Mouse (Mus musculus) forebrain, postnatal 0 days (tissue): ENCODE measurements around the gene Setd5. TPM values are rescaled to one million over a fixed set of nuclear protein-coding genes. Genes with fewer than 3 reads are reported as not detected.

Experiments used
- ATAC-seq: fragments of 200-750 bp; cut with Nextera tagmentation; 2 replicates; pipeline ENCODE4 v1.8.0; 2017; ENCODE audit warnings: mild to moderate bottlenecking, moderate library complexity
- DNase-seq: peaks from one replicate; pipeline ENCODE4 v3.0.0-alpha.2; 2015
- H3K27ac ChIP-seq: fragments of 300-500 bp; sonication (generic); 2 replicates; pipeline ENCODE4 v1.5.1; 2014; ENCODE audit warnings: low read depth, mild to moderate bottlenecking, antibody characterized with exemption, low read length, moderate library complexity, mixed read lengths
- H3K27me3 ChIP-seq: fragments of 300-500 bp; sonication (generic); 2 replicates; pipeline ENCODE4 v1.6.1; 2014; ENCODE audit warnings: mild to moderate bottlenecking, low read length, mixed read lengths; ENCODE audit not compliant: insufficient read depth
- H3K36me3 ChIP-seq: fragments of 300-500 bp; sonication (generic); 2 replicates; pipeline ENCODE4 v1.6.1; 2014; ENCODE audit warnings: mild to moderate bottlenecking, moderate library complexity; ENCODE audit not compliant: insufficient read depth
- H3K4me1 ChIP-seq: fragments of 300-500 bp; sonication (generic); 2 replicates; pipeline ENCODE4 v1.6.1; 2014; ENCODE audit warnings: antibody characterized with exemption; ENCODE audit not compliant: insufficient read depth
- H3K4me2 ChIP-seq: fragments of 300-500 bp; sonication (generic); 2 replicates; pipeline ENCODE4 v1.6.1; 2014; ENCODE audit warnings: low read depth, mild to moderate bottlenecking, moderate library complexity
- H3K4me3 ChIP-seq: fragments of 300-500 bp; sonication (generic); 2 replicates; pipeline ENCODE4 v1.5.1; 2014; ENCODE audit warnings: low read depth, low read length, mixed read lengths
- H3K9ac ChIP-seq: fragments of 300-500 bp; sonication (generic); 2 replicates; pipeline ENCODE4 v1.6.1; 2014; ENCODE audit warnings: mild to moderate bottlenecking
- H3K9me3 ChIP-seq: fragments of 300-500 bp; sonication (generic); 2 replicates; pipeline ENCODE4 v1.6.1; 2016; ENCODE audit warnings: low read length
- CTCF ChIP-seq: sonication (generic); IDR thresholded peaks from 2 replicates; pipeline ENCODE4 v1.5.1; 2016; ENCODE audit warnings: antibody characterized with exemption, control low read depth, low read depth
- WGBS: fragments of 180-500 bp; shearing (Covaris S2); extraction: QIAGEN DNeasy Blood & Tissue Kit; methylation state at CpG from one replicate; pipeline ENCODE4 v1.1.7; 2014; 5-methylcytosine and 5-hydroxymethylcytosine counted together
- polyA plus RNA-seq: library from polyadenylated mRNA; unstranded; fragments of >200 nt; fragmentation: Nextera tagmentation; extraction: Ambion mirVana; gene quantifications from 2 replicates; pipeline ENCODE4 v1.2.1, GENCODE M21; 2015
- total RNA-seq: library from RNA; depleted of rRNA; stranded (reverse); fragments of >200 nt; gene quantifications from 2 replicates; pipeline ENCODE4 v1.2.3, GENCODE M21; 2014

Setd5 gene
- total and polyA plus RNA-seq, 2 experiments from 2014 or later, result 48.6 to 103 TPM

GRCm38 (mm10) chr6:113076012-113076685, 1.0 kb upstream of the Setd5 start:
- Histone ChIP-seq H3K4me1 (peaks cover 21% of the 10 kb centered on the region), H3K9me3 (no peaks in the 10 kb centered on the region), H3K4me2 (peak overlapping the region; percentile 84), H3K4me3 (peak overlapping the region; percentile 64), H3K36me3 (no peaks in the 10 kb centered on the region), H3K27ac (peak overlapping the region; percentile 100), H3K27me3 (no peaks in the 10 kb centered on the region), H3K9ac (peak overlapping the region; percentile 97)
- no peak for DNase-seq
- peak; percentile 80 for ATAC-seq
- peak; percentile 61 for TF ChIP-seq CTCF
- under 1% methylated on average over 49 of the region's 55 CpGs for WGBS

- ATAC-seq (no peak), DNase-seq (no peak)
- no peaks in the 10 kb centered on the region for H3K36me3 ChIP-seq
- H3K27me3 ChIP-seq, result no peaks in the 10 kb centered on the region
- H3K27ac ChIP-seq, result peak overlapping the region; percentile 100
- TF ChIP-seq CTCF, result no peak
- WGBS, result 4% methylated on average over 28 of the region's 28 CpGs
- H3K4me1 ChIP-seq, result peaks cover 21% of the 10 kb centered on the region
- no peaks in the 10 kb centered on the region for H3K9me3 ChIP-seq
- peak overlapping the region; percentile 96 for H3K4me2 ChIP-seq
- H3K9ac ChIP-seq, result peak overlapping the region; percentile 97
- H3K4me3 ChIP-seq, result peak overlapping the region; percentile 64
Measured at GRCm38 (mm10) chr6:113077569-113078030, 435 bp downstream of the Setd5 start.

- Histone ChIP-seq H3K4me2 (peak overlapping the region; percentile 96), H3K36me3 (no peaks in the 10 kb centered on the region), H3K4me3 (peak overlapping the region; percentile 64), H3K27ac (peak overlapping the region; percentile 100), H3K27me3 (no peaks in the 10 kb centered on the region), H3K9ac (peak overlapping the region; percentile 97), H3K9me3 (no peaks in the 10 kb centered on the region), H3K4me1 (peaks cover 21% of the 10 kb centered on the region)
- WGBS, result under 1% methylated on average over 18 of the region's 18 CpGs
- no peak for TF ChIP-seq CTCF
- DNase-seq, result peak; percentile 48
- ATAC-seq, result no peak
Measured at GRCm38 (mm10) chr6:113078031-113078721, 1.0 kb downstream of the Setd5 start.

- Histone ChIP-seq H3K27ac (peak overlapping the region; percentile 25), H3K27me3 (no peaks in the 10 kb centered on the region), H3K36me3 (no peaks in the 10 kb centered on the region), H3K4me2 (peak overlapping the region; percentile 96), H3K9me3 (no peaks in the 10 kb centered on the region), H3K4me1 (peaks cover 21% of the 10 kb centered on the region), H3K4me3 (peak overlapping the region; percentile 64), H3K9ac (peak overlapping the region; percentile 36)
- peak; percentile 44 for DNase-seq
- no peak for ATAC-seq
- WGBS, result 0% methylated on average over 3 of the region's 3 CpGs
- TF ChIP-seq CTCF, result no peak
Measured at GRCm38 (mm10) chr6:113079492-113079891, 2.3 kb downstream of the Setd5 start.

GRCm38 (mm10) chr6:113082229-113082628, 5.1 kb downstream of the Setd5 start:
- Histone ChIP-seq H3K9me3 (no peaks in the 10 kb centered on the region), H3K36me3 (no peaks in the 10 kb centered on the region), H3K4me2 (peak overlapping the region; percentile 26; the same call in 1 of the 2 replicates), H3K4me3 (no peak overlapping the region), H3K27me3 (no peaks in the 10 kb centered on the region), H3K4me1 (peaks cover 15% of the 10 kb centered on the region), H3K9ac (peak overlapping the region; percentile 28; the same call in 1 of the 2 replicates), H3K27ac (peak overlapping the region; percentile 50)
- WGBS, result 8% methylated on average over 6 of the region's 6 CpGs
- ATAC-seq (no peak), DNase-seq (peak; percentile 5)
- no peak for TF ChIP-seq CTCF

GRCm38 (mm10) chr6:113084590-113084989, 7.4 kb downstream of the Setd5 start:
- no peaks in the 10 kb centered on the region for H3K27me3 ChIP-seq
- DNase-seq, result no peak
- no peak for ATAC-seq
- no peak overlapping the region for H3K27ac ChIP-seq
- 59% methylated on average over 4 of the region's 4 CpGs for WGBS
- H3K9ac ChIP-seq, result no peak overlapping the region
- H3K4me2 ChIP-seq, result no peak overlapping the region
- peaks cover 4% of the 10 kb centered on the region for H3K4me1 ChIP-seq
- TF ChIP-seq CTCF, result no peak
- no peak overlapping the region for H3K4me3 ChIP-seq
- no peaks in the 10 kb centered on the region for H3K36me3 ChIP-seq
- no peaks in the 10 kb centered on the region for H3K9me3 ChIP-seq

GRCm38 (mm10) chr6:113093206-113093605, 16.0 kb downstream of the Setd5 start:
- H3K36me3 ChIP-seq, result no peaks in the 10 kb centered on the region
- no peak for DNase-seq
- no peak overlapping the region for H3K9ac ChIP-seq
- no peak overlapping the region for H3K27ac ChIP-seq
- no peak for ATAC-seq
- no peak overlapping the region for H3K4me3 ChIP-seq
- 71% methylated on average over 3 of the region's 3 CpGs for WGBS
- H3K4me2 ChIP-seq, result no peak overlapping the region
- TF ChIP-seq CTCF, result no peak
- no peaks in the 10 kb centered on the region for H3K27me3 ChIP-seq
- no peaks in the 10 kb centered on the region for H3K9me3 ChIP-seq
- no peaks in the 10 kb centered on the region for H3K4me1 ChIP-seq
